Comparison of ENCODE assay signal across 12 mouse cellular contexts in genomic region chr10:60370098-60370497, GRCm38 (mm10). TPM values are rescaled to one million over a fixed set of nuclear protein-coding genes. Genes with fewer than 3 reads are reported as not detected.
A peak's percentile ranks its signal among the peaks of the same experiment; 100 is the strongest.
DNase-seq lines count a peak whose midpoint lies in the region; ATAC-seq lines count a peak whose summit lies in the region.
"Had no signal": no experiment of that assay in that cellular context is flagged by ENCODE, and none has a peak within 500 bp of the region (broad histone marks: within the 10 kb centered on the region; RNA-seq: fewer than 3 reads in every experiment).

No protein-coding gene starts in this region.

- no peaks in the 10 kb centered on the region for H3K27me3 ChIP-seq in forebrain, embryonic 14.5 days (replicated peaks; ENCODE audit: control insufficient read depth, insufficient read depth, low read length)
- H3K27me3 ChIP-seq in forebrain, embryonic 12.5 days = no peaks in the 10 kb centered on the region
- H3K27me3 ChIP-seq: megakaryocyte, embryonic 14.5 days had no signal

- DNase-seq in forebrain, embryonic 14.5 days (ENCODE audit: low spot score) = peak; percentile 63
- peak; percentile 74 for DNase-seq in left cerebral cortex, postnatal 4 days
- DNase-seq in left cerebral cortex, adult 9 months (ENCODE audit: low spot score in 2 of 2) = no peak
- peak; percentile 36 to 47 for DNase-seq in layer of hippocampus, postnatal 36 days
- DNase-seq in urinary bladder, adult 2 months (ENCODE audit: low spot score) = no peak
- DNase-seq in embryo, embryonic 9.5 days (ENCODE audit: extremely low spot score) = no peak

- H3K27ac ChIP-seq in forebrain, embryonic 14.5 days (ENCODE audit: low read depth, low read length) = no peak overlapping the region
- no peak overlapping the region for H3K27ac ChIP-seq in forebrain, embryonic 12.5 days
- 0 out of 2 replicates have a peak overlapping the region, but pooled peaks have one; percentile 29 for H3K27ac ChIP-seq in brown adipose tissue, adult 24 weeks (replicated peaks; ENCODE audit: low read depth, low read length)

- 52% methylated on average over 2 of the region's 2 CpGs for WGBS in forebrain, embryonic 14.5 days
- 83% methylated on average over 2 of the region's 2 CpGs for WGBS in forebrain, embryonic 12.5 days

- no peaks in the 10 kb centered on the region for H3K36me3 ChIP-seq in forebrain, embryonic 14.5 days (ENCODE audit: control insufficient read depth, insufficient read depth, low read length)
- no peaks in the 10 kb centered on the region for H3K36me3 ChIP-seq in forebrain, embryonic 12.5 days (replicated peaks)

- H3K4me3 ChIP-seq in forebrain, embryonic 14.5 days (ENCODE audit: low read depth, low read length) = no peak overlapping the region
- H3K4me3 ChIP-seq in forebrain, embryonic 12.5 days (replicated peaks) = no peak overlapping the region
- no peak overlapping the region for H3K4me3 ChIP-seq in brown adipose tissue, adult 24 weeks (ENCODE audit: insufficient read depth, low read depth, low read length)

- H3K4me1 ChIP-seq in forebrain, embryonic 14.5 days (ENCODE audit: control insufficient read depth, insufficient read depth, low read length) = no peaks in the 10 kb centered on the region
- peaks cover 5% of the 10 kb centered on the region for H3K4me1 ChIP-seq in forebrain, embryonic 12.5 days
- H3K4me1 ChIP-seq in brown adipose tissue, adult 24 weeks (ENCODE audit: control insufficient read depth, insufficient read depth, insufficient read length, low read length) = peaks cover 48% of the 10 kb centered on the region

- ATAC-seq in forebrain, embryonic 14.5 days = peak; percentile 57; the same call in 1 of the 2 replicates
- ATAC-seq in forebrain, embryonic 12.5 days (ENCODE audit: low FRiP score) = no peak

- intact Hi-C loops in left cerebral cortex, postnatal 4 days (cut with DNase I) = no loop called here

- H3K4me2 ChIP-seq in forebrain, embryonic 14.5 days (ENCODE audit: low read length) = no peak overlapping the region
- H3K4me2 ChIP-seq in forebrain, embryonic 12.5 days = no peak overlapping the region

- H3K9me3 ChIP-seq in forebrain, embryonic 14.5 days (replicated peaks; ENCODE audit: control insufficient read depth, low read length) = no peaks in the 10 kb centered on the region
- H3K9me3 ChIP-seq in forebrain, embryonic 12.5 days = no peaks in the 10 kb centered on the region
- H3K9me3 ChIP-seq: megakaryocyte, embryonic 14.5 days had no signal

- H3K9ac ChIP-seq in forebrain, embryonic 14.5 days (ENCODE audit: low read length) = no peak overlapping the region
- H3K9ac ChIP-seq in forebrain, embryonic 12.5 days = no peak overlapping the region

RNA-seq across cellular contexts. Expression of gene Vsir, which starts 23.4 kb away (rescaled TPM):
- polyA plus RNA-seq in forebrain, embryonic 14.5 days (2014; fragmentation: Nextera tagmentation; extraction: Ambion mirVana) = 2.1 and 2.3 TPM in 2 replicates
- polyA plus RNA-seq in forebrain, embryonic 12.5 days (2016; fragmentation: Nextera tagmentation; extraction: Ambion mirVana) = 1.00 and 1.3 TPM in 2 replicates
- total RNA-seq in left cerebral cortex, postnatal 4 days (2021) = 1 to 10 TPM; 5.8 to 6.4 TPM
- 14.7 and 16.0 TPM in 2 replicates for polyA plus RNA-seq in brown adipose tissue, adult 24 weeks (2012; ENCODE audit: insufficient read depth, insufficient read length, missing spikeins)
- total RNA-seq in layer of hippocampus, postnatal 36 days (2021) = 10 to 100 TPM; 19.8 to 22.9 TPM
- polyA plus RNA-seq in urinary bladder, adult 2 months (2012; rRNA removed) = 32.9 and 42.9 TPM in 2 replicates

RNA-seq across cellular contexts. Expression of gene Gm17455, which starts 29.4 kb away (rescaled TPM):
- polyA plus RNA-seq in forebrain, embryonic 14.5 days (2014; fragmentation: Nextera tagmentation; extraction: Ambion mirVana) = 5.8 and 6.9 TPM in 2 replicates
- polyA plus RNA-seq in forebrain, embryonic 12.5 days (2016; fragmentation: Nextera tagmentation; extraction: Ambion mirVana) = 1.9 and 2.7 TPM in 2 replicates
- 1 to 10 TPM; 1.2 to 2.1 TPM for total RNA-seq in left cerebral cortex, postnatal 4 days (2021)
- polyA plus RNA-seq in brown adipose tissue, adult 24 weeks (2012; ENCODE audit: insufficient read depth, insufficient read length, missing spikeins) = not detected in 2 replicates
- not detected for total RNA-seq in layer of hippocampus, postnatal 36 days (2021)
- 0.47 and 0.66 TPM in 2 replicates for polyA plus RNA-seq in urinary bladder, adult 2 months (2012; rRNA removed)
- total RNA-seq: gastrocnemius, adult 18-20 months had no signal
- polyA plus RNA-seq: heart, embryonic 14.5 days; liver, embryonic 16.5 days had no signal

Comparison
In these comparisons a context has a peak if more than half of its experiments do, and no peak if none do; other contexts are left out.
1. DNase-seq: peak in forebrain, embryonic 14.5 days (single experiment), left cerebral cortex, postnatal 4 days (single experiment) and layer of hippocampus, postnatal 36 days (2 of 2); none in left cerebral cortex, adult 9 months (0 of 2), urinary bladder, adult 2 months (single experiment) and embryo, embryonic 9.5 days (single experiment).